In the genomic region with DNA sequence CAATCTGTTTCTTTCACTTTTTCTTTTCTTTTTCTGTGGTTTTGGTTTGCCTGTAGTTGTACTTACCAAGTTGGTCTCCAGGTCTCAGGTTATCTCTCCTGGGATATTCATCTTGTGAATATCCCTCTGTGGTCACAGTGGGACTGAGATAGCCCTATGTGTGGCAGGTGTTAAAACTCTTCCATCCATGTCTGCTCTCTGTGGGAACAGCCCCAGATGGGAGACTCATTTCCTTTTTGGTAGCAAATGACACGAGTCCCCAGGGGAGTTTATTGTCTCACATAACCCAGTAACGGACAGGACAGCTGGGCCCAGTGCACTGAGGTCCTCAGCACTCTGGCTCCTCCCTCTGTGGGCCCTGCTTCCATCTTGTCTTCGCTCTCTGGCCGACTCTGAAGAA, we compare ENCODE assay signal across 13 mouse cellular contexts. TPM values are rescaled to one million over a fixed set of nuclear protein-coding genes. Genes with fewer than 3 reads are reported as not detected.
DNase-seq lines count a peak whose midpoint lies in the region; ATAC-seq lines count a peak whose summit lies in the region.
"Had no signal": no experiment of that assay in that cellular context is flagged by ENCODE, and none has a peak within 500 bp of the region (broad histone marks: within the 10 kb centered on the region; RNA-seq: fewer than 3 reads in every experiment).

No protein-coding gene starts in this region.

- peak; percentile 85 for DNase-seq in heart, adult 8-10 months (ENCODE audit: low spot score)
- no peak for DNase-seq in heart, embryonic 10.5 days (ENCODE audit: low spot score)
- no peak for DNase-seq in midbrain, embryonic 11.5 days (ENCODE audit: low spot score, missing footprints)
- DNase-seq in heart, postnatal 4 days, result peak; percentile 43
- peak; percentile 49 for DNase-seq in skeletal muscle tissue, adult 2 months (ENCODE audit: low read depth, low spot score)
- no peak for DNase-seq in cerebellum, adult 18-20 months
- DNase-seq: right cerebral cortex, postnatal 14 days; thymus, postnatal 25 days had no signal

- no peak overlapping the region for H3K4me2 ChIP-seq in midbrain, embryonic 11.5 days
- H3K4me2 ChIP-seq in midbrain, embryonic 16.5 days (ENCODE audit: low read length), result no peak overlapping the region
- H3K4me2 ChIP-seq: limb, embryonic 15.5 days; lung, embryonic 15.5 days had no signal

- no peak overlapping the region for H3K27ac ChIP-seq in heart, embryonic 10.5 days
- no peak overlapping the region for H3K27ac ChIP-seq in midbrain, embryonic 11.5 days (ENCODE audit: low read depth, low read length)
- H3K27ac ChIP-seq in midbrain, embryonic 16.5 days (ENCODE audit: low read length), result no peak overlapping the region
- H3K27ac ChIP-seq: lung, embryonic 15.5 days had no signal

- H3K9ac ChIP-seq in midbrain, embryonic 11.5 days (ENCODE audit: low read length), result no peak overlapping the region
- no peak overlapping the region for H3K9ac ChIP-seq in midbrain, embryonic 16.5 days (ENCODE audit: low read depth, low read length)
- H3K9ac ChIP-seq: limb, embryonic 15.5 days; lung, embryonic 15.5 days had no signal

- WGBS in heart, embryonic 10.5 days, result 77% methylated on average over 4 of the region's 4 CpGs
- WGBS in midbrain, embryonic 11.5 days, result 63% methylated on average over 4 of the region's 4 CpGs
- WGBS in midbrain, embryonic 16.5 days, result 53% methylated on average over 4 of the region's 4 CpGs

- H3K4me3 ChIP-seq in heart, embryonic 10.5 days, result no peak overlapping the region
- no peak overlapping the region for H3K4me3 ChIP-seq in midbrain, embryonic 11.5 days (ENCODE audit: low read depth, low read length)
- H3K4me3 ChIP-seq in midbrain, embryonic 16.5 days (ENCODE audit: low read depth, low read length), result no peak overlapping the region
- H3K4me3 ChIP-seq: limb, embryonic 15.5 days; lung, embryonic 15.5 days; megakaryocyte, embryonic 14.5 days had no signal

- peaks cover 58% of the 10 kb centered on the region for H3K4me1 ChIP-seq in heart, embryonic 10.5 days
- H3K4me1 ChIP-seq in midbrain, embryonic 11.5 days (ENCODE audit: control insufficient read depth, insufficient read depth, low read length), result peaks cover 6% of the 10 kb centered on the region
- H3K4me1 ChIP-seq in midbrain, embryonic 16.5 days (ENCODE audit: control insufficient read depth, insufficient read depth, low read length), result peaks cover 2% of the 10 kb centered on the region; the same call in 1 of the 2 replicates

- no peaks in the 10 kb centered on the region for H3K27me3 ChIP-seq in heart, embryonic 10.5 days (ENCODE audit: insufficient read depth, poor library complexity, severe bottlenecking)
- H3K27me3 ChIP-seq in midbrain, embryonic 11.5 days (ENCODE audit: control insufficient read depth, insufficient read depth, low read length), result no peaks in the 10 kb centered on the region
- H3K27me3 ChIP-seq in midbrain, embryonic 16.5 days (ENCODE audit: control insufficient read depth, insufficient read depth, low read depth, low read length), result no peaks in the 10 kb centered on the region
- H3K27me3 ChIP-seq: limb, embryonic 15.5 days; lung, embryonic 15.5 days; megakaryocyte, embryonic 14.5 days had no signal

- ATAC-seq in midbrain, embryonic 11.5 days (ENCODE audit: low FRiP score), result 0 out of 2 replicates have a peak, but pooled peaks have one; percentile 30
- ATAC-seq in midbrain, embryonic 16.5 days, result no peak
- ATAC-seq: inflammation-experienced regulatory T-cells, adult 6 months had no signal

- no peaks in the 10 kb centered on the region for H3K9me3 ChIP-seq in heart, embryonic 10.5 days
- no peaks in the 10 kb centered on the region for H3K9me3 ChIP-seq in midbrain, embryonic 11.5 days (ENCODE audit: control insufficient read depth, low read length)
- no peaks in the 10 kb centered on the region for H3K9me3 ChIP-seq in midbrain, embryonic 16.5 days (replicated peaks; ENCODE audit: control insufficient read depth, low read length, poor library complexity, severe bottlenecking)
- H3K9me3 ChIP-seq: limb, embryonic 15.5 days; lung, embryonic 15.5 days; megakaryocyte, embryonic 14.5 days had no signal

- H3K36me3 ChIP-seq in heart, embryonic 10.5 days, result no peaks in the 10 kb centered on the region; the same call in 1 of the 2 replicates
- no peaks in the 10 kb centered on the region for H3K36me3 ChIP-seq in midbrain, embryonic 11.5 days (ENCODE audit: control insufficient read depth, insufficient read depth, low read length)
- H3K36me3 ChIP-seq in midbrain, embryonic 16.5 days (ENCODE audit: control insufficient read depth, insufficient read depth, low read length), result no peaks in the 10 kb centered on the region
- H3K36me3 ChIP-seq: limb, embryonic 15.5 days; lung, embryonic 15.5 days had no signal

RNA-seq across cellular contexts. Expression of a gene that starts 17.0 kb away (rescaled TPM):
- 1 to 10 TPM; 6.6 to 9.2 (median 8.7) TPM for total RNA-seq in heart, adult 8-10 months (2022)
- 2.3 and 2.8 TPM in 2 replicates for polyA plus RNA-seq in heart, embryonic 10.5 days (2016; fragmentation: Nextera tagmentation; extraction: Ambion mirVana)
- polyA plus RNA-seq in midbrain, embryonic 11.5 days (2014; fragmentation: Nextera tagmentation; extraction: Ambion mirVana), result 0.58 and 0.67 TPM in 2 replicates
- 1.2 and 1.7 TPM in 2 replicates for polyA plus RNA-seq in midbrain, embryonic 16.5 days (2015; fragmentation: Nextera tagmentation; extraction: Ambion mirVana)
- total RNA-seq in heart, postnatal 4 days (2021), result 10 to 100 TPM; 11.8 to 12.7 TPM

RNA-seq across cellular contexts. Expression of a gene that starts 18.2 kb away (rescaled TPM):
- total RNA-seq in heart, adult 8-10 months (2022), result not detected
- polyA plus RNA-seq in heart, embryonic 10.5 days (2016; fragmentation: Nextera tagmentation; extraction: Ambion mirVana), result 0.36 TPM in 1 of 2 replicates, not detected in the other
- 0.23 TPM in 1 of 2 replicates, not detected in the other for polyA plus RNA-seq in midbrain, embryonic 11.5 days (2014; fragmentation: Nextera tagmentation; extraction: Ambion mirVana)
- not detected in 2 replicates for polyA plus RNA-seq in midbrain, embryonic 16.5 days (2015; fragmentation: Nextera tagmentation; extraction: Ambion mirVana)
- total RNA-seq in heart, postnatal 4 days (2021), result under 1 TPM in 1 of 2 experiments, not detected in 1; 0.47 TPM
- polyA plus RNA-seq: limb, embryonic 15.5 days had no signal

Comparison
In these comparisons a context has a peak if more than half of its experiments do, and no peak if none do; other contexts are left out.
1. DNase-seq: peak in heart, adult 8-10 months (single experiment), heart, postnatal 4 days (single experiment) and skeletal muscle tissue, adult 2 months (single experiment); none in heart, embryonic 10.5 days (single experiment), midbrain, embryonic 11.5 days (single experiment) and cerebellum, adult 18-20 months (0 of 2).